Mouse (Mus musculus) neural tube, embryonic 13.5 days (tissue): ENCODE results near the gene Abca14. TPM values are rescaled to one million over a fixed set of nuclear protein-coding genes. Genes with fewer than 3 reads are reported as not detected.

ENCODE experiments used
- ATAC-seq: fragments of 200-750 bp; cut with Nextera tagmentation; 2 replicates; pipeline ENCODE4 v1.8.0; 2017; ENCODE audit warnings: low read depth, mild to moderate bottlenecking, moderate TSS enrichment, moderate library complexity
- H3K27ac ChIP-seq: fragments of 300-500 bp; sonication (generic); replicated peaks from 2 replicates; pipeline ENCODE4 v1.5.1; 2015; ENCODE audit warnings: moderate library complexity, mild to moderate bottlenecking, inconsistent platforms
- H3K27me3 ChIP-seq: fragments of 300-500 bp; sonication (generic); 2 replicates; pipeline ENCODE4 v1.6.1; 2015; ENCODE audit warnings: mild to moderate bottlenecking, inconsistent platforms
- H3K36me3 ChIP-seq: fragments of 300-500 bp; sonication (generic); 2 replicates; pipeline ENCODE4 v1.6.1; 2015; ENCODE audit warnings: mild to moderate bottlenecking, inconsistent platforms
- H3K4me1 ChIP-seq: fragments of 300-500 bp; sonication (generic); replicated peaks from 2 replicates; pipeline ENCODE4 v1.6.1; 2015; ENCODE audit warnings: inconsistent platforms
- H3K4me2 ChIP-seq: fragments of 300-500 bp; sonication (generic); 2 replicates; pipeline ENCODE4 v1.6.1; 2015; ENCODE audit warnings: inconsistent platforms, mild to moderate bottlenecking, moderate library complexity
- H3K4me3 ChIP-seq: fragments of 300-500 bp; sonication (generic); 2 replicates; pipeline ENCODE4 v1.5.1; 2015; ENCODE audit warnings: mild to moderate bottlenecking, inconsistent platforms
- H3K9ac ChIP-seq: fragments of 300-500 bp; sonication (generic); 2 replicates; pipeline ENCODE4 v1.6.1; 2015; ENCODE audit warnings: moderate library complexity, mild to moderate bottlenecking, inconsistent platforms
- H3K9me3 ChIP-seq: fragments of 300-500 bp; sonication (generic); 2 replicates; pipeline ENCODE4 v1.6.1; 2016; ENCODE audit warnings: inconsistent platforms
- WGBS: fragments of 180-500 bp; shearing (Covaris S2); methylation state at CpG from one replicate; pipeline ENCODE4 v1.1.7; 2015; 5-methylcytosine and 5-hydroxymethylcytosine counted together
- polyA plus RNA-seq: library from polyadenylated mRNA; unstranded; fragments of >200 nt; fragmentation: Nextera tagmentation; extraction: Ambion mirVana; gene quantifications from 2 replicates; pipeline ENCODE4 v1.2.1, GENCODE M21; 2015

The Abca14 gene
- polyA plus RNA-seq, 1 experiment from 2014 or later, result not detected

DNA sequence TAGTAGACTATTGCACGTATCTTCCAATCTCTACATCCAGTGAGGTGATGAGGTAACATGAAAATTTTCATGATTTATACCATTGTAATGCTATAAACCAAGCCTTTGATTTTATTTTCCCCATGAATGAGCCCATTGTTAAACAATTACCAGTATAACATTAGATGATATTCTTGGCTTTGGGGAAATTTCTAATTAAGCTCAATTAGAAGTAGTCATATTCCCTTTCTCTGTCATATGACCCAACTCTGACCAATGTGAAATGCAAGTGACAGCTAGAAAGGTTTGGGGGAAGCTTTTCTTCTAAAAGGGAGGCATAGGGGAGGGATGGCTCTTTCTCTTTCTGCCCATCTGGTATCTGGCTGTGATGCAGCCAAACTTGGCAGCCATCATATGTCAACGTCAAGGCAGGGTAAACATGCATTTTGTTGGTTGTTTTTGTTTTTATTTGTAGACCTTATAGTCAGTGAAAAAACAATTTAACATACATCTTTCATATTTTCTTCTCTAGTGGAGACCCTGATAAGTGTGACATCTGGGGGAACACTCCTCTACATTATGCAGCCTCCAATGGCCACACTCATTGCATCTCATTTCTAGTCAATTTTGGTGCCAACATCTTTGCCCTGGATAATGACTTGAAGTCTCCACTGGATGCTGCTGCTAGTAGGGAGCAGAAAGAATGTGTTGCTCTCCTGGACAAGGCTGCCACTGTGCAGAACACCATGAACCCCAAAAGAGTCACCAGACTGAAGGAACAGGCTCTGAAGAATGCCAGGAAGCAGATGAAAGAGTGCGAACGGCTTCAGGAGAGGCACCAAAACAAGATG lies 22.1 kb upstream of the Abca14 start:
- Histone ChIP-seq H3K4me3 (no peak overlapping the region), H3K4me2 (no peak overlapping the region), H3K36me3 (no peaks in the 10 kb centered on the region), H3K9me3 (no peaks in the 10 kb centered on the region), H3K27me3 (no peaks in the 10 kb centered on the region), H3K4me1 (no peaks in the 10 kb centered on the region), H3K9ac (no peak overlapping the region), H3K27ac (no peak overlapping the region)
- 91% methylated on average over 4 of the region's 4 CpGs for WGBS
- ATAC-seq, result no peak

DNA sequence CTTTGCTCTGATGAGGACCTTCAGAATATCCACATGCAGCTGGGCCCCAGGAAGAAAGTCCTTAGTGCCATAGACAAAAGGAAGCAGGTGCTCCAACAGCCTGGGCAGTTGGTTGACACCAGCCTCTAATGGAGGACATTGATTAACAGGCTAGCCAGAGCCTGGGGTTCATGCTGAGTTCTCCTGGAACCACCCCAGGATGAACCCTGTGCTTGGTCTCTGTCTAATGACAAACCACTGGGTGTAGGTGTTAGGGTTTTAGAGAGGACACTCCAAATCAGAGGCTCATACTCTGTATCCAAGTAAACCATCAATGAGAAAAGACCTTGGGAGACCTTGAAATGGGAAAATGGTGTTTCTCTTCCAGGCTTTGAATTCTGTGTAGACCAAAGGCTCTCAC lies 20.9 kb upstream of the Abca14 start:
- no peak for ATAC-seq
- Histone ChIP-seq H3K9ac (no peak overlapping the region), H3K36me3 (no peaks in the 10 kb centered on the region), H3K4me3 (no peak overlapping the region), H3K4me2 (no peak overlapping the region), H3K27me3 (no peaks in the 10 kb centered on the region), H3K4me1 (no peaks in the 10 kb centered on the region), H3K9me3 (no peaks in the 10 kb centered on the region), H3K27ac (no peak overlapping the region)

DNA sequence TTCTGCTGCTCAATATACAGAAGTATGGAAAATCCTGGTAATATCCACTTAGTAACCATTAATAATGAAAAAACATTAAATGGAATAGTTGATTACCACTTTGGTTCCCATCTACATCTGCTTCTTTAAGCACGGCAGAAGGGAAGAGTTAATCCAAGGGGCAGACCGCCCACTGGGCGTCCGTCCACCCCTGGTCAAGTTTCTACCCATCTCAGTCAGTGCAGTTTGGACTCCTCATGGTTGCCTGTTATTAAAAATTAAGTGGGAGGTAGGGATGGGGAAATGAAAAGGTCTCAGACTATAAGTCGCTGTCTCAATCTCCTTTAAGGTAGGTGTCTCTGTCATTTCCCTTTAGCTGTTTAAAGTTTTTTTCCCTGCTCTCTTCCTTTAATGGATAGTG lies 14.8 kb upstream of the Abca14 start:
- no peak overlapping the region for H3K27ac ChIP-seq
- 0 out of 2 replicates have a peak, but pooled peaks cover 4% of the 10 kb centered on the region for H3K4me1 ChIP-seq
- no peaks in the 10 kb centered on the region for H3K27me3 ChIP-seq
- no peak overlapping the region for H3K4me3 ChIP-seq
- no peak overlapping the region for H3K4me2 ChIP-seq
- WGBS, result 90% methylated on average over 5 of the region's 5 CpGs
- ATAC-seq, result no peak
- H3K9ac ChIP-seq, result no peak overlapping the region
- H3K9me3 ChIP-seq, result no peaks in the 10 kb centered on the region
- no peaks in the 10 kb centered on the region for H3K36me3 ChIP-seq

DNA sequence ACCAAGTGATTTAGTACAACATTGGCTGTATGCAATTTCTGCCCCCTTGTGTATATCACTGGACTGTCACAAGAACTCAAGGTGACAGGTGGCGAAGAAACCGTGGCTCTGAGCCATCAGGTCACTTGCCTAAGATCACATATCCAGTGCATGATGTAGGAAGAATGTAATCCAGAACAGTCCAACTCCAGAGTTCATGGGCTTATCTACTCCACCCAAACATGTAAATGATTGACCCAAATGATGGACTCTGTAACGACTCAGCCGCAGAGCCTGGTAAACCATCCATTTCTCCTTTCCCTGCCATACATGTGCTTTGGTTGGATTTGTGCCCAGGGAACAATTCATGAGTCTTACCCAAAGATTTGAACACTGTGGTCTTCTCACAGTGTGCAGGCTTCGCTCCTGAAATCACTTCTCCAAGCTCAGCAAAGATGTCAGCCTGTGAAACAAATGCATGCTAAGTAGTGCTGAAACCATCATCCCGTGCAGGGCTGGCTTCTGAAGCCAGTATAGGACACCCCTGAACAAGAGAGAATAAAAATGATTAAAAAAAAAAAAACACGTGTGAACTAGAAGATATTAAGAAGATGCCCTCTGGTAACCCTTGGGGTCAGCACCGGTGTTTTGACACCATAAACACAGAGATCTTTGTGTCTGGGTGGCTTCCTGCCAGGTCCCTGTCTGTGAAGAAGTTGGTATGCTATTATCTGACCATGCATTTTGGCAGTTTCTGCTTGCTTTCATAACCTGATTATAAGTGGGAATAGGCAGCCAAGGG lies 14.2 kb upstream of the Abca14 start:
- 0 out of 2 replicates have a peak, but pooled peaks cover 4% of the 10 kb centered on the region for H3K4me1 ChIP-seq
- H3K4me2 ChIP-seq, result no peak overlapping the region
- no peak overlapping the region for H3K9ac ChIP-seq
- WGBS, result 73% methylated on average over 8 of the region's 8 CpGs
- no peaks in the 10 kb centered on the region for H3K27me3 ChIP-seq
- no peak overlapping the region for H3K27ac ChIP-seq
- no peaks in the 10 kb centered on the region for H3K36me3 ChIP-seq
- no peaks in the 10 kb centered on the region for H3K9me3 ChIP-seq
- no peak overlapping the region for H3K4me3 ChIP-seq
- no peak for ATAC-seq

DNA sequence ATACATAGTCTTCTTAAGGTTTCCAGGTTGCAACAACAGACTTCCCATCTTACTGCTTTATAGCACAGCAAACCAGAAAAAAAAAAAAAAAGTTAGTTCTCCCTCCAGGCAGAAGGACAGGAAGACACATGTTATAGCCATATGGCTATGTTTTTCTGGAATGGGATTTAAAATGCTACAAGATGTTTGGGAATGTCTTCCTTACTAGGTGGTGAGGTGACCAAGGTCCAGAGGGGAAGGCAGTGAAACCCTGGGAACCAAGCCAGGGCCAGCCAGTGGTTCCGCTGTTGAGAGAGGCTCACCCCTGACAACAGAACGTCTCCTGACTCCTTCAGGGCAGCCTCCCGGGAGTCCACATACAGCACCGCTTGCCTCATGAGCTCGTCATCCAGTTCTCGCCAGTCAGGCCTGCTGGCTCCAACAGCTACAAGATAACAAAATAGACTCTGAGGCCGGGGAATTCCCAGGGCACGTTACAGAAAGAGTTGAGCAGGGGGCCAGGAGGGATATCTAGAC lies 13.6 kb upstream of the Abca14 start:
- WGBS, result 76% methylated on average over 8 of the region's 8 CpGs
- Histone ChIP-seq H3K27ac (no peak overlapping the region), H3K9me3 (no peaks in the 10 kb centered on the region), H3K36me3 (no peaks in the 10 kb centered on the region), H3K9ac (no peak overlapping the region), H3K4me2 (no peak overlapping the region), H3K4me3 (no peak overlapping the region), H3K4me1 (0 out of 2 replicates have a peak, but pooled peaks cover 4% of the 10 kb centered on the region), H3K27me3 (no peaks in the 10 kb centered on the region)
- ATAC-seq, result no peak

DNA sequence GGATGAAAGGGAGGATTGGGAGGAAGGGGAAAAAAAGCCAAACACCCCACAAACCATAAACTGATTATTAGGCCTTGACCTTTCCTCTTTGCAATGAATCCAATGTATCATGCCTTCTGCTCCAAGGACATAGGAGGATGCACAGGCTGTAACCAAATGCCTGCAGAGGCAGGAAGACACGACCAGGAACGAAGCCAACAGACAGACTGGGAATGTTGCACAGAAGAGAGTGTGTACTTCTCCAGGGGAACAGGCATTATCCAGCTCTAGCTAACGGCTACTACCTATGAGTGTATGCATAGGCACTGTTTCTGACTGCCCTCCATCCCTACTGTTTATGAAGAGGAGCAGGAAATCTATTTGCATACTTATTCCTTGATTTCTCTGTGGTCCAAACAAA lies 11.6 kb upstream of the Abca14 start:
- no peaks in the 10 kb centered on the region for H3K27me3 ChIP-seq
- H3K9me3 ChIP-seq, result no peaks in the 10 kb centered on the region
- no peak overlapping the region for H3K4me2 ChIP-seq
- 78% methylated on average over 3 of the region's 3 CpGs for WGBS
- H3K27ac ChIP-seq, result no peak overlapping the region
- H3K4me1 ChIP-seq, result 0 out of 2 replicates have a peak, but pooled peaks cover 4% of the 10 kb centered on the region
- no peaks in the 10 kb centered on the region for H3K36me3 ChIP-seq
- no peak overlapping the region for H3K9ac ChIP-seq
- no peak for ATAC-seq
- H3K4me3 ChIP-seq, result no peak overlapping the region

DNA sequence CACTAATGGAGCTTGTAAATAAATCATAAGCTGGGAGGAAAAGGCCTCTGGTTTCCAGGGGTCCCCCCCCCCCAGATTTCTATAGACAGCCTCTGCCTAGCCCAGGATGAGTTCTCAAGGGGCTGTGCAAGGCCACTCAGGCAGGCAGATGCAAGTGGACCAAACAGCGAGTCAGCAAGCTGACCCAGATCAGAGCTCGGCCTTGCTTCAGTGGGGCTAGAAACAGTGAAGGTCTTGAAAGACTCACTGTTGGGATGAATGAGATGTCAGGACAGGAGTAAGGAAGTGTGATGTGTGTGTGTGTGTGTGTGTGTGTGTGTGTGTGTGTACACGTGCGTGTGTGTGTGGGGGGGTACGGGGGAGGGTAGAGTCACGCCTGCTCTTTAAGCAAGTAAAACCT lies 10.9 kb upstream of the Abca14 start:
- no peaks in the 10 kb centered on the region for H3K27me3 ChIP-seq
- 86% methylated on average over 6 of the region's 6 CpGs for WGBS

DNA sequence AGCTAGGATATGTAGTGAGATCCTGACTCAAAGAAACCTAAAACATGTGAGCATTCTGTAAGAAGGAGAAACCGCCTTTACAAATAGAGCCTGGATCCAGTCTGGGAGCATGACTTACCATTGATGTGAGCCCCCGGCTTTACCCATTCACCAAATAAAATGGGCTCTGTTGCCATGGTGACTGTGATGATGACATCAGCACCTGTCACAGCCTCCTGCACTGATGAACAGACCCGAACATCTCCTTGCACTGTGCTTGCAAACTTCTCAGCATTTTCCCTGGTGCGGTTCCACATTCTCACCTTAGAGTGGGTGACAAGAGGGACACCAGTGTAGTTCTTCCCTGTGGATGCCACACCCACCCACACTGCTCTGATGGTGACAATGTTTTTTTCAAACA lies 8.6 kb upstream of the Abca14 start:
- Histone ChIP-seq H3K4me2 (no peak overlapping the region), H3K36me3 (no peaks in the 10 kb centered on the region), H3K27ac (no peak overlapping the region), H3K4me1 (no peaks in the 10 kb centered on the region), H3K9me3 (no peaks in the 10 kb centered on the region), H3K27me3 (peaks cover 10% of the 10 kb centered on the region), H3K4me3 (no peak overlapping the region), H3K9ac (no peak overlapping the region)
- ATAC-seq, result no peak
- 66% methylated on average over 4 of the region's 4 CpGs for WGBS

More for the DNA sequence above, 10.9 kb upstream of the Abca14 start:
- 0 out of 2 replicates have a peak, but pooled peaks cover 4% of the 10 kb centered on the region for H3K4me1 ChIP-seq
- H3K27ac ChIP-seq, result no peak overlapping the region
- H3K9me3 ChIP-seq, result no peaks in the 10 kb centered on the region
- H3K36me3 ChIP-seq, result no peaks in the 10 kb centered on the region
- H3K9ac ChIP-seq, result no peak overlapping the region
- H3K4me2 ChIP-seq, result no peak overlapping the region
- no peak for ATAC-seq
- no peak overlapping the region for H3K4me3 ChIP-seq

DNA sequence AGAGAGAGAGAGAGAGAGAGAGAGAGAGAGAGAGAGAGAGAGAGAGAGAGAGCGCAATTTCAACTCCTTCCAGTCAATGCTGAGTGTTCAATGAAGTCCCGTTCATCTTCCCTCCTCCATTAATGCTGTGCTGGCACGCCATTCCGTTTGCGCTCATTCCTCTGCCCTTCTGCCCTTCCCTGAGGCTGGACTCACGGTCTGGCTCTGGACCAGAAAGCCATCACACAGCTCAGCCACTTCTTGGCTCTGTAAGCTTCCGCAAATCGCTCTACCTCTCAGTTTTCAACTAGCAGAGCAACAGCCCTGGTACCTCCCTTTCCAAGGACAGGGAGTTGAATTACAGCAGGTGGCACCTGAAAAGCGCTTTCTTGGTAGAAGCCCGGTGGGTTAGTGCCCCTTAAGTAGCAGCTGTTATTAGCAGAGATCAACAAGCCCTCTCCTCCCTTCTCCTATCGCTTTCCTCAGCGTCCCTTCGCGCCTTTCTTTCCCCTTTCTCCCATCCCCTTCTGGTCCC lies 2.5 kb upstream of the Abca14 start:
- no peak for ATAC-seq

DNA sequence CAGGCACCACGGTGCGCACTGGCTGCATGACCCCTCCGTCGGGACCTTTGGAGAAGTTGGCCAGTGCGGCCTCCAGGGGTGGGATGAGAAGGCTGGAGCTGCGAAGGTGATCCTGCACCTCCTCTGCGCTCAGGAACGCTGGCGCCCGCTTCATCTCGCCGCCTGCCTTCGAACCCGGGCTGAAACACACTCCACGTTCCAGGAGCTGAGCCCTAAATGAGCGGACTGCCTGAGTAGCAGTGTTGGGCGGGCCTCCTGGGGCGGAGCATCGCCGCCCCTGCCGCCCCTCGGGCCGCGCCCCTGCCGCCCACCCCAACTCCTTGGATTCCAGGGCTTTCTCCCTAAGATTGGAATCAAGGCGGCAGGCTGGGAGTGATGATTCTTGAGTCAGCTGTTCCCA lies 2.0 kb upstream of the Abca14 start, which contains the start of gene Crym:
Gene Crym, minus strand, starts transcription at position 341 of the 400 bp plus-strand sequence.
- ATAC-seq, result no peak
- Histone ChIP-seq H3K4me1 (peaks cover 12% of the 10 kb centered on the region), H3K4me3 (peak within 1 kb of the TSS; percentile 25), H3K36me3 (no peaks in the 10 kb centered on the region), H3K9ac (peak within 1 kb of the TSS; percentile 52; the same call in 1 of the 2 replicates), H3K27ac (no peak within 1 kb of the TSS), H3K9me3 (no peaks in the 10 kb centered on the region), H3K4me2 (peak within 1 kb of the TSS; percentile 50), H3K27me3 (peaks cover 40% of the 10 kb centered on the region)
- WGBS, result 1% methylated on average over 26 of the region's 26 CpGs

More for the DNA sequence above, 2.5 kb upstream of the Abca14 start:
- H3K36me3 ChIP-seq, result no peaks in the 10 kb centered on the region
- peaks cover 40% of the 10 kb centered on the region for H3K27me3 ChIP-seq
- no peak overlapping the region for H3K27ac ChIP-seq
- H3K9me3 ChIP-seq, result no peaks in the 10 kb centered on the region
- peak overlapping the region; percentile 50 for H3K4me2 ChIP-seq
- WGBS, result 1% methylated on average over 13 of the region's 14 CpGs
- peak overlapping the region; percentile 25 for H3K4me3 ChIP-seq
- H3K9ac ChIP-seq, result peak overlapping the region; percentile 52; the same call in 1 of the 2 replicates
- H3K4me1 ChIP-seq, result peaks cover 12% of the 10 kb centered on the region

DNA sequence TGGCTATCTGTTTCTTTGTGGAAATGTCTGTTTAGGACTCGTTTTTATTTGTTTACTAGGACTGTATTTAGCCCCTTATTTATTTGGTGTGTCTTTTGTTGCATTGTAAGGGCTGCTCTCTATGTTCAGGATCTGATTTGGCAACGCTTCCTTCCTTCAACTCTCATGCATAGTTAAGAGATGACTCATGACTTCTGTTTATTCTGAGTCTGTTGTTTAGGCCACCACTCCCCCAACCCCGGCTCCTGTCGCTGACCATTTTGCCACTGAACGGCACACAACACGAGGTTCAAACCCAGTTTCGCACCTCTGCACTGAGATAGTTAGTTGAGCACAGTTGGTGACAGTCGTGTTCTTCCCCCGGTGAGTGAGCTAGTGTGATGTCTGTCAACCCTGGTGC lies 2.2 kb downstream of the Abca14 start:
- H3K4me1 ChIP-seq, result peaks cover 12% of the 10 kb centered on the region
- H3K27me3 ChIP-seq, result peaks cover 22% of the 10 kb centered on the region
- ATAC-seq, result no peak
- no peak overlapping the region for H3K4me2 ChIP-seq
- H3K36me3 ChIP-seq, result no peaks in the 10 kb centered on the region
- no peak overlapping the region for H3K4me3 ChIP-seq
- no peak overlapping the region for H3K27ac ChIP-seq
- H3K9ac ChIP-seq, result no peak overlapping the region
- 76% methylated on average over 9 of the region's 9 CpGs for WGBS
- no peaks in the 10 kb centered on the region for H3K9me3 ChIP-seq

DNA sequence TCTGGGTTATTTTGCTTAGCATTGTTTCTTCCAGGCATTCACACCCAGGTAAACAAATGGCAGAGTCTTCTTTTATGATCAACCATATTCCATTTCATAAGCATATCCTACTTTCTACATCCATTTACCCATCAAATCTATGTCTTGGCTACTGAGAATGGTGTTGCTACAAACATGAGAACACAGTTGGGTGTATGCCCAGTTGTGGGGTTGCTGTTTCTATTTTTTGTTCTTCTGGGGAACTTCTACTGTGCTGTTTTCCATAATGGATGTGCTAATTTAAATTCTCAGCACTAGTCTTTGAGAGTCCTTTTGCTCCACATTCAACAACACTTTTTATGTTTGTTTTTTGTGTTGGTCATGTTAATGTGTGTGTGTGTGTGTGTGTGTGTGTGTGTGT lies 24.8 kb downstream of the Abca14 start:
- H3K27me3 ChIP-seq, result no peaks in the 10 kb centered on the region
- H3K27ac ChIP-seq, result no peak overlapping the region
- ATAC-seq, result no peak
- no peaks in the 10 kb centered on the region for H3K9me3 ChIP-seq
- H3K4me3 ChIP-seq, result no peak overlapping the region
- no peak overlapping the region for H3K9ac ChIP-seq
- no peaks in the 10 kb centered on the region for H3K4me1 ChIP-seq
- H3K4me2 ChIP-seq, result no peak overlapping the region
- H3K36me3 ChIP-seq, result no peaks in the 10 kb centered on the region
